Mouse (Mus musculus): ENCODE data around the gene Vmn2r114.
"Not testable (repeated sequence)": the region's sequence is repeated elsewhere in the genome, so short reads cannot be mapped to it uniquely, and the experiment has no call there.

Vmn2r114 gene

DNA sequence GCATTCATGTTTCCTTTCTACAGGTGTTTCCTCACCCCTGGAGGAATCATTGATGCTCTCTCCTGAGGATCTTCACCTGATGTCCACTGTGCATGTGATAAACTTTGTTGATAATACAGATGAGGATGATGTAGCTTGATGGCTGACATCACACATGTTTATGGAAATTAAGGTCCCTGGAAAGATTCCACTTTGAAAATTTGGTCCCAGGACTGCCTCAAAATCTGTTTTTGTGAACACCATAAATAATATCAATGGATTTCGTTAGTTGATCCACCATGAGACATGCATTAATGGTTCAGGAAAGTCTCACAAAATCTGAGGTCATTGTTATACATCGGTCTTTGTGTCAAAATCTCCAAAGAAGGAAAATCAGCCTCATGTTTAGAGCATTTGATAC lies at the start of gene Vmn2r114:
TSS of gene Vmn2r114 (minus strand) at position 101 of the 400 bp plus-strand sequence.
- not testable (repeated sequence) for DNase-seq (ENCODE audit: low spot score)

DNA sequence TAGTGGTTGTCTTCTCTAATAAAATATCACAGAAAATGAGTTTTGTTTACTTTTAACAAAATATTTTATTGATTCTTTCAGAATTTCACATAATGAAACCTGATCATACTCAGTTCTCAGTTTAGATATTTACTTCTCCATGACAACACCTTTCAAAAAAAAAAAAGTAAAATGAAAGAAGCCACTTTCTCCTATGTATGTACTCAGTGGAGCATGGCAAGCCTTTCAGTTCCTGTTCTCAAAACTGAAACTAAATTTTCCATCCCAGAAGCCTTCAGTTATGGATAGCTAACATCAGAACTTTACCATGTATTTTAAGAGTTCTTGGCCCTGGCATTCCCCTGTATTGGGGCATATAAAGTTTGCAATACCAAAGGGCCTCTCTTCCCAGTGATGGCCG lies 39.3 kb upstream of the Vmn2r114 start:
- no peak for DNase-seq (ENCODE audit: low spot score)

GRCm38 (mm10) chr17:23343441-23343840 lies 31.1 kb upstream of the Vmn2r114 start, which contains the start of gene Vmn2r115:
Vmn2r115 (plus strand) TSS chr17:23343741.
- DNase-seq (ENCODE audit: low spot score): not testable (repeated sequence)

DNA sequence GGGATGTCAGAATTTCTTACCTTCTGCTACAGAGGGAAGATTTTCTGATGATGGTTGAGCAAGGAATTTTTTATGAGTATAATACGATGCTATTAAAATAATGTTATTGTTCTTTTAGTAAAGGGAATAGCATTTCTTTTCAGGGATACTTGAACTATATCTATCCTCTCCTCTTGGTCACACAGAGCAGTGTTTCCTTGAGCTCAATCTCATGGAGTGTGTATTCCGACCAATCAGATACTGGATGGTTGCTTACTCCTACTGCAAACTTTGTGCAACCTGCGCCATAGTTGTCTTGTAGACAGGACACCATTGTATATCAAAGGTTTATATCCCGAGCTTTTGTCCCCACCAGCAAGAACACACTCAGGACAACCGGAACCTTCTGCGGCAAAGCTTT lies 18.3 kb upstream of the Vmn2r114 start:
- no peak for DNase-seq (ENCODE audit: low spot score)

All from ovary, adult 18-20 months (tissue).